Mouse (Mus musculus) Muller cell, postnatal 12 days (primary cell): ENCODE results near the gene Crb1.
"Not testable (repeated sequence)": the region's sequence is repeated elsewhere in the genome, so short reads cannot be mapped to it uniquely, and the experiment has no call there.

ENCODE experiments used
- DNase-seq: peaks from one replicate; pipeline ENCODE4 v3.0.0-alpha.2; 2015; ENCODE audit errors: inconsistent ontology term

The Crb1 gene

DNA sequence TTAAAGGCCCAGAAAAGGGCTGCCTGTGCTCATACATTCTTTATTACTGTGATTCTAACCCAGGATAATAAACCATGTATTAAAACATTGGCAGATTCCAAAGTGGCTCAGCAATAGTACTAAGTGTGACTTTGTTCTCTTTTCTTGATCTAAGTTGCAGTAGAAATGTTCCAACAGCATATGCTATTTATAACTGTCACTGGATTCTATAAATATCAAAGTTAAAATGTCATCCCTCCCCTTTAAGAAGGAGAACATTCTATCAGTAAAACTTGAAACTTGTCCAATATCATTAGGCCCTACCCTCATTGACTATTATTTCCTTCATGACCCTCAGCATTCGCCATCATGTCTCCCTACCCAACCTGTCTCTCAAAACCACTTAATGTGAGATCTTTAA is 48.1 kb downstream of the Crb1 start:
- no peak for DNase-seq

GRCm38 (mm10) chr1:139328286-139328685 is 48.6 kb downstream of the Crb1 start:
- DNase-seq: no peak

DNA sequence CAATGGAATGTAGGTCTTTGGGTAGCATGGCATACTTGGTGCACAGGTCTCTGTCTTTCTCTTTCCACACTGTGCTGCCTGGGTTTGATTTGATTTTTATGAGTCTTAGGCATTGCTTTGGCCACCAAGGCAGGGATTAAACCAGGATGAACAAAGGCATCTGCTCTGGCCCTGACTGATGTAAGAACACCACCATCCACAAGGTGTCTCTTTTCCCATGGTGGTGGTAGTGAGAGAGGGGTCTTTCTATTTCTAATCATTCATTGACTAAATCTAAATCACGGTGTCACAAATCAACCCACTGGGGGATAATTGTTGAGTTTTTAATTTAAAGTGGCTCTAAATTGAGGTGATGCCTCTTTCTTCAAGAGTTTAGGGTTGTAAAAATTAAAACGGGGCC is 51.5 kb downstream of the Crb1 start:
- DNase-seq: no peak

GRCm38 (mm10) chr1:139319798-139320197 is 57.1 kb downstream of the Crb1 start:
- DNase-seq: no peak

GRCm38 (mm10) chr1:139314297-139314874 is 62.5 kb downstream of the Crb1 start:
- DNase-seq: peak; percentile 9

DNA sequence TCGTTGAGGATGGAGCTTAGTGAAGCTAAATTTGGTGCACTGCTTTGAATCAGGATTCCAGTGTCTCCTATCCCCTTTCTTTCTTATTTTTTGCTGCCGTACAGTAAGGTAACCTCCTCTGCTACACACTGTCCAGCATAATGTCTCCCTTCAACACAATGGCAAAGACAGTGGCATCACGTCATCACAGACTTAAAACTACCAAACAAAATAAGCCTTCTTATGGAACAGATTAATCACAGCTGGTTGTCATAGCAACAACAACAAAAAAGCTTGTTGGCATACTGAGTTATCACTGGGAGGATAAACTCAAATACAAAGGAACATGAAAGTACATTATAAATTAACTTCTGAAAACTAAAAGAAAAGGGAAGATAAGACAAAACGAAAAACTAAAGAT is 68.0 kb downstream of the Crb1 start:
- DNase-seq: no peak

GRCm38 (mm10) chr1:139302519-139302918 is 74.4 kb downstream of the Crb1 start:
- not testable (repeated sequence) for DNase-seq

- no peak for DNase-seq
Observed at GRCm38 (mm10) chr1:139301830-139302229, 75.1 kb downstream of the Crb1 start.

DNA sequence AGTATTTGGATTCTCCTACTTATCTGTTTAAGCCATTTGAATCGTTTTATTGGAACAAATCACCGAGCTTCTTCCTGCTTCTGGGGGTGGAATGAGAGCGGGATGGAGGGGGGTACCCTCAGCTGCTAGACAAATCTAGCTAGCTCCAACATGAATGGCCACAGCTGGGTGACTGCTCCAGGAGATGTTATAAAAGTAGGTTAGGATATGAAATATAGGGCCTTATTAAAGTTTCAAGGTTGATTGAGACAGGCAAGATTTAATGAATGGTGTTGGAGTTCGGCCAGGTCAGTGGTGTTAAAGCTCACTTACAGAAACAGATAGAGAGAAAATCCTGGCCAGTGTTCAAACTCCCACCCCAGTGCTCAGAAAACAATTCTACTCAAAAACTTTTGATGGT is 84.9 kb downstream of the Crb1 start:
- DNase-seq: peak; percentile 17

DNA sequence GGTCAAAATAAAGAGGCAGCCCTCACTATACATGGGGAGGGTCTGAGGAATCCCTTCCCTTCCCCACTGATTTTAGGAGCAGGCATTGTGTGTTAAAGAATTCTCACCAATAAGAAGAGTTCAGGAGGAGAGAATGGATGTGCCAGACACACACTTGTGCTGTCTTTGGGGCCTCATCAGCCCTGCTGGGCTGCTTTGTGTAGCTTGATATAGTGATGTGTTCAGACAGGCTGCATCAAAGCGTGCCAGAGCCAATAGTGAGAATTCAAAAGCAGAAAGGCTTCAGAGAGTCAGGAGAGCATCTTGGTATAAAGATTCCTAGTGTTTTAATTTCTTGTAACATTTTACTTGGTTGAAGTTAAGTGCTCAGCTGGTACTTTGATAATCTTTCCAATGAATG is 85.3 kb downstream of the Crb1 start:
- no peak for DNase-seq

GRCm38 (mm10) chr1:139276619-139277320 is 100.1 kb downstream of the Crb1 start:
- no peak for DNase-seq

- peak; percentile 36 for DNase-seq
Observed at GRCm38 (mm10) chr1:139267844-139268243, 109.1 kb downstream of the Crb1 start.

DNA sequence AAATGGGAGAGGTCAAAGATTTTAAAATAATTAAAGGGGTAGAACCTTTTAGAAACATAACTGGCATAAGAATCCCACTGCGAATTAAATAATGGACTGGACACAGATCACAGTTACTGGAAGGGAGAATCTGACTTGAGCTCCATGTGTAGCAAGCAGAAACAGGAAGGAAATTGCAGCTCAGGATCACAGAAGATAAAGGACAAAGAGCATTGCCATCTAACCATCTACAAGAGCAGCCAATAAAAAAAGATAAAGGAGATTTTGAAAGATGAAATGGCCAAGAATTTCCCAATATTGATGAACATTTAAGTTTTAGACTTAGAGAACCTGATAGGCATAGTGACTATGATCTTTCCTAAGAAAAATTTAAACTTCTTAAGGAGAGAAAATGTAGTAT is 112.7 kb downstream of the Crb1 start:
- no peak for DNase-seq

GRCm38 (mm10) chr1:139263158-139263557 is 113.7 kb downstream of the Crb1 start:
- DNase-seq: peak; percentile 52

- DNase-seq: no peak
Observed at GRCm38 (mm10) chr1:139255581-139255980, 121.3 kb downstream of the Crb1 start.

GRCm38 (mm10) chr1:139252041-139252440 is 124.9 kb downstream of the Crb1 start:
- DNase-seq: no peak

GRCm38 (mm10) chr1:139249159-139249558 is 127.7 kb downstream of the Crb1 start:
- no peak for DNase-seq

DNA sequence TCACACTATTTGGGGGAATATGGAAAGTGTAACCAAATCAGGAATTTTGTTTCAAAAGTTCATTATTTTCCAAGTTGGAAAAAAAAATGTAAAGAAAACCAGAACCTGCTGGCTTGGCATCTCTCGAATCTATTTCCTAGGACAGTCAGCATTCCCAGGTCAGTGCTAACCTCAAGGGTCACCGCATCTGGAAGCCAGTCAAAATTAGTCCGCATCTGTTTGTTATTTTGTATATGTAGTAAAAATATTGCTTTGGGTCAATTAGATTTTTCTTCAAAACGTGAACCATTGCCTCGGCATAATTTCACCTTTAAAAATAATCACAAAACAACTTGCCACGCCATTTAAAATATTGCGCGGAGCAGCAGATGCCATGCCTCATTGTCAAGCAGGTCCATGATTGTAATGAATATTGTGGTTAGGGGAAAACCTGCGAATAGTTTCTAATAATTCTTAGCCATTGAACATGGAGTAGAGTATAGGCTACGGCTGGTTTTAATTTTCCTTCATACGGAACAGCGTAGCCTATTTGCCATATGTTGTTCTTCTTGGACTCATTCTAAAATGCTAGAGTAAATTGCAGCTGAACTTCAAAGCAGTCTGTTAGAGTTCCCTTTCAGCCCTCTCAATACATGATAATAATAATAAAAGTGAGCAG is 130.0 kb downstream of the Crb1 start:
- no peak for DNase-seq

- no peak for DNase-seq
Observed at GRCm38 (mm10) chr1:139236794-139237193, 140.1 kb downstream of the Crb1 start.

- DNase-seq: no peak
Observed at GRCm38 (mm10) chr1:139234611-139235568, 142.0 kb downstream of the Crb1 start.

DNA sequence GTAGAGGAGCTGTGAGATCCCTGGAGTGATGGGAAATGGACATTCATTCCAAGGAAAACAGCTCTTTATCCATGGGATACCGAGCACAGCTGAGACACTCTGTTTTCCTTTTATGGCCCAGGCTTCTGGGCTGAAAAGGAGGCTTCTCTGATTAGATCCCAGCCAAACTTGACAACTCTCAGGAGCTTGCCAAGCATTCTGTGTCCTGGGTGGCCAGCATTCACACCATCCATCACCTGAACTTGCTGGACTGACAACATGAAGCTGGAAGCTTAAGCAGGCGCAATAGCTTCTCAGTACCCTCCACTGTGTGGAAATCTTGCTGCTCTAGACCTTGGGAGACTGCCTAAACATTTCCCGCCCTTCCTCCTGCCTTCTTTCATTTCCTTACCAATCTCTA is 144.3 kb downstream of the Crb1 start:
- no peak for DNase-seq
